Mouse (Mus musculus) c-Kit-negative CD71-positive TER-119-positive erythroid progenitor cells, embryonic 14.5 days (primary cell): ENCODE measurements around the gene Atad3a.
"Not testable (repeated sequence)": the region's sequence is repeated elsewhere in the genome, so short reads cannot be mapped to it uniquely, and the experiment has no call there.

Source experiments
- DNase-seq: peaks from one replicate; pipeline ENCODE4 v3.0.0-alpha.2; 2013; ENCODE audit warnings: low read depth, low spot score

The Atad3a gene

DNA sequence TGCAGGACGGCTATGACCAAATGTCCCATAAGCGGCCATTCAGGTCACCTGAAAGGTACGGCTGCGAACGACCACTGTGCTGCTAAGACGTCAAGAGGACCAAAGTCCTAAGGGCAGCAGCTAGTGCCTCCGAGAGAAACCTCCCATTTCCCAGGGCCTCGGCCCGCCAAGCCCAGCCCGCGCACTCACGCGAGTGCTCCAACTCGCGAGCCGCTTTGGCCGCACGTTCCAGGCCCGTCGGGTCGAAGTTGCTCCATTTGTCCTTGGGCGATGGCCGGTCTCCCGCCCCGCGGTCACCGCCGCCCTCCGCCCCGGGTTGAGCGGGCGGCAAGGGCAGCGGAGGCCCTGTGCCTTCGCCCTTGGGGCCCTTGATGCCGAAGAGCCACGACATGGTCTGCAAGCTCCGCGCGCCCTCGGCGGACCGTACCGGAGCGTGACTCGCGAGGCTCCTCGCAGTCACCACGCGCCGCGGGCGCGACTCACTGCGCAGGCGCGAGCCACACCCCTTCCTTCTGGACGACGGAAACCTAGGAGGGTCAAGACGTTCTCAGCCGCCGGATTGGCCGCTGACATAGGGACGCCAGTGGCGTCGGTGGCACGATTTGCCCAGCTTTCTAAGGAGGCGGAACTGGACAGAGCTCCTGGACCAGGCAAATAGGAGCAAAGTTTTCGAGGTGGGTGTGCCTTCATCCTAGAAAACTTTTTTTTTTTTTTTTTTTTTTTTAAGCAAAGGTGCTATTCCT is at the start of gene Atad3a:
Gene Atad3a, minus strand, starts transcription at position 481 of the 743 bp plus-strand sequence.
- peak; percentile 90 for DNase-seq

DNA sequence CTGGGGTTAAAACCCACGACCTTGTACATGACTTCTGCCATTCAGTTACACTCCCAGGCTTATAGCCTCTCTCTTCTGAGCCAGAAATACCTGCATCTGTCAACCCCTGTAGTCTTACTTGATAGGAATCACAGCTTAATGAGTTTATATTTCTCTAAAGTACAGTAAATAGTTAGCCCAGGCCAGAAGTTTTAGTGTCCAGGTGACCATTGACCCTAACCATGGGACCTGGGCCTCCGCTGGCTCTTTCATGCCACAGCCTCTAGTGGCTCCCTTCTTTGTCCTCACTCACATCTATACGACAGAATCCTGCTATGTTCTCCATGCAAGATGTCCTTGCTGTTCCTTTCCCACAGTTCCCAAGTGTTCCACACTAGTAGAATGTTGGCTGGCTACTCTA is 46.9 kb upstream of the Atad3a start:
- DNase-seq = no peak

DNA sequence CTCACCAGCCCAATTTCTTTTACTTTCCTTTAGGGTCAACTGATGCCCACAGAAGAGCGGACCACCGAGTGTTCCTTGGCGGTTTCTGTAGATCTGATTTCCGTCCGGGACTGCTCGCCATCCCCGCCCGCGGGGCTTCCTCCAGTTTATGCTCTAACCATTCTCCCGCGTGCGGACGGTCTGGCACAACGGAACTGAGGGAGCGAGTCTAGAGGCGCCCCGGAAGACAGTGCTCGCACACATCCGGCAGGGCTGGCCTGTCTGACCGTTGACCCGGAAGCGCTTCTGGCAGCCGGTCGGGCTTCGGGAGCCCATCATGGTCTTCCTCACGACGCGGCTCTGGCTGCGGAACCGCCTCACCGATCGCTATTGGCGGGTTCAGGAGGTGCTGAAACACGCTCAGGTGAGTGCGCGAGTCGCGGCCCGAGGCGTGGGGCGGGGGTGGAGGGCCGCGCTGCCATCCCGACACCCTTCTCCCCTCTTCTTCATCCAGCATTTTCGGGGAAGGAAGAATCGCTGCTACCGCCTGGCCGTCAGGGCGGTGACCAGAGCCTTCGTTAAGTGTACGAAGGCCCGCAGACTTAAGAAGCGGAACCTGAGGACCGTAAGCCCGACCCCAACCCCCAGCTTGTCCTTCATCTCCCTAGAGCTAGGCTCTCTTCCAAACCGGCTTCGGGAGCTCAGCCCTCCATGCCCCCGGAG is 42.6 kb upstream of the Atad3a start:
- peak; percentile 92 for DNase-seq

DNA sequence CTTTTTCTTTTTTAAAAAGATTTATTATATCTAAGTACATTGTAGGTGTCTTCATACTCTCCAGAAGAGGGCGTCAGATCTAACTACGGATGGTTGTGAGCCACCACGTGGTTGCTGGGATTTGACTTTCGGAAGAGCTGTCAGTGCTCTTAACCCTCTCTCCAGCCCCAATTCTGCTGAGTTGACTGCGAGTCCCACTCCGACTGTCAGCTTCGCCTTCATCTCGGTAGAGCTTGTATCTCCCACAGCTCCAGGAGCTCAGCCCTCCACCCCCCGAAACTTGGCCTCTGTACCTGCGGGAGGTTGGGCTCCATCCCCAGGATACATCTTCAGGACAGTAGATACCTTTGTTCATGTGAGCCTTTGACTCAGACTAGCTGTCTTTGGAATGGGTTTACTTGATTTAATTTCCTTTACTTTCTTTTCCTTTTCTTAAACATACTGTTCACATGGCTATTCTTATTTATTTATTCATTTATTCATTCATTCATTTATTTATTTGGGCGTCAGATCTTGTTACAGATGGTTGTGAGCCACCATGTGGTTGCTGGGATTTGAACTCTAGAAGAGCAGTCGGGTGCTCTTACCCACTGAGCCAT is 41.9 kb upstream of the Atad3a start, which contains the start of gene Mrpl20:
Gene Mrpl20, plus strand, starts transcription at position 138 of the 599 bp plus-strand sequence.
- no peak for DNase-seq

DNA sequence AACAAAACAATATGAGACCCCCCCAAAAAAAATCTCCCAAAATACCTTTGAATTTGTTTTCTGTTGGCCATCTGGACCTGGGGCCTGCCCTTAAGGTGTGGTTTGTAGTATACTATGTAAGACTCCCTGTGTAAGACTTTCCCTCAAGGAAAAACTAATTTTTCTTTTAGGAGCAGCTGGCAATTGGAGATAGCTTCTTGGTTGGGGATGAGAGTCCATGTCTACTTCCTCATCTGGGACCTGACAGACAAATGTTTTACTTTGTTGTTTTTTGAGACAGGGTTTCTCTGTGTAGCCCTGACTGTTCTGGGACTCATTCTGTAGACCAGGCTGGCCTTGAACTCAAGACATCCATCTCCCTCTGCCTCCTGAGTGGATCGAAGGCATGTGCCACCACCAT is 41.2 kb upstream of the Atad3a start:
- DNase-seq = no peak

DNA sequence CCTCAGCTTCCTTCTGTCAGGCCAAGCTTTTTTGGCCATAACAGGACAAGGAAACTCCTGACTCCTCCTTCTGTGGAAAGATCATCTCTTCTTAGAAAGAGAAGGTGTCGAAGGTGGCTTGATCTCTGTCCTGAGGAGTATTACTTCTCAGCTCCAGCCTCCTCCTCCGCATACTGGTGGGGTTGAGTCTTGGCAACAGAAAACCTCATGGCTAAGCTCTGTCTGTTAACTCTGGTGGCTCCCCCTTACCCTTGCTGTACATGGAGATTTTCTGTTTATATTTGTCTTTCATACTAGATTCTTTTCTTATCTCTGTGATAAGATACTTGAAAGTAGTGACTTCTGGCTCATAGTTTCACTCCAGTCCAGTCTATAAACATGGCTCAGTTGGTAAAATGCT is 32.8 kb upstream of the Atad3a start:
- no peak for DNase-seq

DNA sequence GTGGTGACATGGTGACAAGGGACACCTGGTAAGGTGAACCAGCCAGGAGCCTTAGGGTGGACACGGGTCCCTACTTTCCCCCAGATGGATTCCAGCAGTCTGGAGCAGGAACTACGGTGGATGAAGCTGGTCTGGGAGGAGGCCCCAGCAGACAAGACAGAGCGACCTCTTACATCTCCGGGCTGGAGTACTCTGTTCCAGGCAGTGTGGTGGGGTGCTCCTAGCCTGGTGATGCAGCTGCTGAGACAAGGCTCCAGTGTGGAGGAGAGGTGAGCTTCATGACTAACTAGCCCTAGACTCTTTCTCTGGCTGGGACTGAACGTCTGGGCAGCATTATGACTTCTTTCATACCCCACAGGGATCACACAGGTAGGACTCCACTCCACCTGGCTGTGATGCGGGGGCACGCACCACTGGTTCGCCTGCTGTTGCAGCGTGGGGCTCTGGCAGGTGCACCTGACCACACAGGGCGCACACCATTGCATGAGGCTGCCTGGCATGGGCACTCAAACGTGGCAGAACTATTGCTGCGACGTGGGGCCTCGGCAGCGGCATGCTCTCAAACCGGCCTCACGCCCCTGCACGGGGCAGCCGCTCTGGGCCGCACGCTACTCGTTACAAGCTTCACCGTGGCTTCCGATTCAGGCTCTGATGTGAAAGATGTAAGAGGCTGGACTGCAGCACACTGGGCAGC is 30.5 kb upstream of the Atad3a start:
- no peak for DNase-seq

DNA sequence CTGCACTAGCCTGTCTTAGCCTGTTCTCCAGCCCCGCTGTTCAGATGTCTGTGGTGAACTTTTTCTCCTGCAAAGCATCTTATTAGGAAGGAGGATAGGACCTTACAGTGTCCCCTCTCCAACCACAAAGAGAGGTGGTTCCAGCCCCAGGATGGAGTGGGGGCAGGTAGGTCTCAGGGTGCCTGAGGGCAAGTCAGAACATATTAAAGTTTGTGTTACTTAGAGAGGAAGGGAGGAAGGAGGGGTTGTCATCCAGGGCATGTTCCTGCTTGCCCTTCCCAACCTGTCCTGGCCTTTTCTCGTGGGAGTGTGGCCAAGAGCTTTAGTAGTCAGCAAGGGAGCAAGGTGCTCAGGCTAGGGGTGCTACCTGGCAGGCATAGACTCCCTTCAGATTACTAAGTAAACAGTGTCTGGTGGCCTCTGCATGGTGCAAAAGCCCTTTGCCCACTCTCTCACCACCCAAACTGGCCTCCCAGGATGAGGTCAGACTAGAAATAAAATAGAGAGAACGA is 29.8 kb upstream of the Atad3a start:
- no peak for DNase-seq

DNA sequence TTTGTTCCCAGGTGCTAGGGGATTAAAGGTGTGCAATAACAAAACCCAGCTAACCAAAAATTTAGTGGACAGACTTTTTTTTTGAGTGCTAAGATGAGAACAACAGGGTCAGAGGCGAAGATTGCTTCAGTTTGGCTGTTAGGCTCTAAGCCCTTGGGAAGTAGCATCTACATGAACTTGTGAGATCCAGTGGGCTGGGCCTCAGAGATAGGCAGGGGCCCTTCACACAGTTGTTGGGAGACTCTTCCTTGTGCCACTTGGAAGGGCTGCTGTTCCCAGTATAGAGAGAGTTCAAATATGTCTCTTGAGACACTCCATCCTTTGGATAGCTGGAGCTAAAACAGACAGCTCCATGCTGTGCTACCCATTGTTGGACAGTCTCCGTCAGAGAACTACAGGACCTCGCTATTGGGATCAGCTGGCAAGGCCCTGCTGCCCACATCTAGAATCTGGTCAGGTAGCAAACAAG is 29.2 kb upstream of the Atad3a start, which contains the start of gene Ankrd65:
Gene Ankrd65, plus strand, starts transcription at position 419 of the 469 bp plus-strand sequence.
- no peak for DNase-seq

DNA sequence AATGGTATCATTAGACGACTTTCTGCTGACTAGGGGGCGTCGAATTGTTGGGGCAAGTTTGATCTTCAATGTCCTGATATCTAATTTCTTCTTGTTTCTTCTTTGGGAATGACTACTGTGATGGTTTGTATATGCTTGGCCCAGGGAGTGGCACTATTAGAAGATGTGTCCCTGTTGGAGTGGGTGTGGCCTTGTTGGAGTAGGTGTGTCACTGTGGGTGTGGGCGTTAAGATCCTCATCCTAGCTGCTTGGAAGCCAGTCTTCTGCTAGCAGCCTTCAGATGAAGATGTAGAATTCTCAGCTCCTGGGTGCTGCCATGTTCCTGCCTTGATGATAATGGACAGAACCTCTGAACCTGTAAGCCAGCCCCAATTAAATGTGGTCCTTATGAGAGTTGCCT is 27.9 kb upstream of the Atad3a start:
- DNase-seq = not testable (repeated sequence)

DNA sequence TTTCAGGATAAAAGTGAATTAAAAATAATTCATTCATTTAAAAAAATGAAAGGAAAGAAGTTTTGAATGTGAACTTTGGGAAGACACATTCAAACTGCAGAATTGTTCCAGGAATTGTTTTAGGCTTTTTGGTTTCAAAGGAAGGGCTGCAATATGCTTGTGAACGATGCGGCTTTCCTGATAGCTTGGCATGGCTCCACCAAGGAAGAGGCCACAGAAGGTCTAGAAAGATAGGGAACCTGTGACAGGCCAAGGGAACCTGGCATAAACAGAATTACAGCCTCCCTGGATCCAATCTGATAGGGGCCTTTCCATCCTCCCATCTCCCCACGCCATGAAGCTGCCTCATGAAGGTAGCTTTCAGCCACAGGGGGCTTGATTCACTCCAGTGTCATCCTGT is 27.4 kb upstream of the Atad3a start:
- DNase-seq = no peak

DNA sequence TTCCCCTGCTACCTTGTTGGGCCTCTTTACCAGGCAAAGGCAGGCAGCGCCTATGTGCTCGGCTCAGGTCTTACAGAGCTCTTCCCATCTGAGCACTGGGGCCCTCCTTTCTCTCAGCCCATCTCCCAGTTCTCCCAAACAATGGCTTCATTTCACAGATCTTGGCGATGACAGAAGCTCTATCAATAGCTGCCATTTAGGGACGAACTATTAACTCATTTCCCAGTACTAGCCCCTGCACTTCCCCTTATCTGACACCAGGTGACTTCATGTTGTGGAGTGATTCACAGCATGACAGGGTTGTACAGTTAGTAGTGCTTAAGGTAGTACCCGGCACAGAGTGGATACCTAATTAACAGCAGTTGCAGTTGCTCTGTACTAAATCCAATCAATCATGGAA is 24.9 kb upstream of the Atad3a start, which contains the start of gene Tmem88b:
Gene Tmem88b, minus strand, starts transcription at position 56 of the 400 bp plus-strand sequence.
- DNase-seq = no peak

DNA sequence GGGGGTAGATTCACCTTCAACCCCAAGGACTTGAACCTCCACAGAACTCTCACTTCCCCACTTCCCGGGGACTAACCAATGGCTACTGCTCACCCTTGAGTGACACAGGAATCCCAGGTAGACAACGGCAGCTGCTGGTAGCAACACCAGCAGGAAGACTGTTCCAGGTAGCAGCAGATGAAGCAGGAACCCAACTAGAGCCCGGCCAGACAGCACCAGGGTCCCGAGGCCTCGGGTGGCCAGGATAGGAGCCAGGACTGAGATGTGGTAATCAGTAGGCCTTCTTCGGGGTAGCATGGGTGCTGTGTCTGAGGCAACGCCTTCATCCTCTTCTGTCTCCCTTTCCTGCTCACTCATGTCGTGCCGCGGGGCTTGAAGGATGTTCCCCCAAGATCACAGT is 24.4 kb upstream of the Atad3a start:
- no peak for DNase-seq

DNA sequence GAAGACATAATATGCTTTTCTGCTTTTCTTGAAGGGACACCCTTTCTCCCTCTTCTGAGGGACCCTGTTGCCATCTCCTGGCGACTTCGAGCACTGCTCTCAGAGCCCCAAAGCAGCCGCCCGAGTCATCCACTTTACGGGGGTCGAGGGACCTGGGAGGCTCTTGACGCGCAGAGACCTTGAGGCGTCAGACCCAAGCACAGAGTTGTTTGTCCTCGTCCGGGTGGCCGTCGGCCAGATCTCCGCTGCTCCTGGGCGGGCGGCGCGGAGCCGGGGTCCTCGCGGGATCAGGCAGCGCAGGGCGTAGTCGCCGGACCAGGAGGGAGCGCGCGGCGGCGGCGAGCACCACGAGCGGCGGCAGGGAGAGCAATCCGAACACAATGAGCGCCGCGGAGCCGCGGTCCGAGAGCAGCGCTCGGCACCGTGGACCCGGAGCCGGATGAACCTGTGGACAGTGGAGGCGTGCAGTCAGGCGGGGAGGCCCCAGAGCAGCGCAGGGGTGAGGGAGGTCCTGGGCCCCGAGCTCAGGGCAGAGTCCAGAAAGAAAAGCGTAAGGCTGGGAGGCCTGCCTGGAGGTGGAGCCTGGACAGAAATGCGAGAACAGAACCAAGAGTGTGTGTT is 23.3 kb upstream of the Atad3a start:
- no peak for DNase-seq

DNA sequence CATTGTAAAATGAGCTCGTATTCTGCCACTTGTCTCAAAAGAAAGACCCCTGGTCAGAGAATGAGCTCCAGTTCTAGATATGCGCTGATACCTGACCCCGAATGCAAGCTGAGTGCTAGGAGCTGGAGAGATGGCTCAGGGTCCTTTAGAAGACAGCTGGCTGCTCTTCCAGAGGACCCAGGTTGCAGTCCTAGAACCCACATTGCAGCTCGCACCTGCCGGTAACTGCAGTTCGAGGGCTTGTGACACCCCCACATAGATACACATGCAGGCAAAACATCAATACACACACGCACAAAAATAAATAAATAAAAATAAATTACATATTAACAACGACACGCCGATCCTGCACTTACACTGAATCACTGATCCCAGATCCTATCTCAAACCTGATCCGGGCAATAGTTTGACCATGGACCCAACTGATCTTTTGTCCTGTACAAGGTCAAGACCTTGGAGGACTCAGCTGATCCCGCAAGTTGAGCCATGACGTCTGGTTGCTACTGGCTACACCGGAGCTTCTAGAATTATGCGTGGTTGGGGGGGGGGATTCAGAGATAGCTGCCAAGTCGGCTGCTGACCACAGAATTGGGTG is 22.7 kb upstream of the Atad3a start:
- DNase-seq = no peak

DNA sequence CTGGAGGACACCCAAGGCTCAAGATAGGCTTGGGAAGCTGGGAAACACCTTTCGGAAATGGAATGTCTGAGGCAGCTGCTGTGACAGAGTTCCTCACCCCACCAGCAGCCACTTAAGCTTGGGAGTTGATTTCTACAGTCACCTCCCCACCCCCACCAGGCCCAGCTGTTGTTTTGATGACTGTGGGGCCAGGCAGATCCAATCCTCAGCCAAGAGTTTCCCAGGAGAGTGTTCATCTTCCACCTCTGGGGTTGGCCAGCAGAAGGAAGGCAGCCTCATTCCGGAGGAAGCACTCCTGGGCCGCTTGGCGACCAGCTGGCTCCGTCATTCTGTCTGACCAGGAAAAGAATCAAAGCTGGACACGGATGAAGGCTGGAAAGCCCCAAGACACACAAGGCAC is 20.0 kb upstream of the Atad3a start:
- no peak for DNase-seq

DNA sequence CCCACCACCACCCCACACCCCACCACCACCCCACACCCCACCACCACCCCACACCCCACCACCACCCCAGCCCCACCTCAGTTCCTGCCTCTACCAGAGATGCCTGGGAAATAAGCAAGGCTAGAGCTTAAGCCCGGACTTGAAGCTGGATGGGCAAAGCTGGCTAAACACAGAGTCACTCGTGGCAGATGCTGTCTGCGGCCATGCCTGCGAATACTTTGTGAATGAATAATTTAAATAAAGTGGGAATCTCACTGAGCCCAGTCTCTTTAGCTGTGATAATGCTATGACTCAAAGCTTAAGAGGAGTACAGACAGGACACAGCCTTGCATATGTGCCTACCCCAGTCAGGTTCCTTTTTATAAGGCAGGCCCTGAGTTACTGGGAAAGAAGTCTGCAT is 18.6 kb upstream of the Atad3a start:
- no peak for DNase-seq

DNA sequence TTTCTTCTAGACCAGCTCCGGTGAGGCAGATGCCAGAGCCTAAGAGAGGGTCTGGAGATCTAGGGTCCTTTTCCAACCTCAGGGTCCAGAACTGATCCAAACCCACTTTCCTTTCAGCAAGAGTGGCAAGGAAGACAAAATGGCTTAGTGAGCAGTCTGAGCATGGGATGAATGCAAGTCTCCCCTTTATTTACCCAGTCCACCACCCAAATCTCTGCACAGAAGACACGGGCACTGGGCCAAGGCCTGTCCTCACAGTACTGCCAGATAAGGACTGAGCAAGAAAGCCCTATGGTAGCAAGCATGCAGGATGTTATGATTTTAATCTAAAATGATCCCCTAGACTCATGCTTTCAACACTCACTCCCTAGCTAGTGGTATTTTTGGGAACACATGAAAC is 16.9 kb upstream of the Atad3a start:
- no peak for DNase-seq

DNA sequence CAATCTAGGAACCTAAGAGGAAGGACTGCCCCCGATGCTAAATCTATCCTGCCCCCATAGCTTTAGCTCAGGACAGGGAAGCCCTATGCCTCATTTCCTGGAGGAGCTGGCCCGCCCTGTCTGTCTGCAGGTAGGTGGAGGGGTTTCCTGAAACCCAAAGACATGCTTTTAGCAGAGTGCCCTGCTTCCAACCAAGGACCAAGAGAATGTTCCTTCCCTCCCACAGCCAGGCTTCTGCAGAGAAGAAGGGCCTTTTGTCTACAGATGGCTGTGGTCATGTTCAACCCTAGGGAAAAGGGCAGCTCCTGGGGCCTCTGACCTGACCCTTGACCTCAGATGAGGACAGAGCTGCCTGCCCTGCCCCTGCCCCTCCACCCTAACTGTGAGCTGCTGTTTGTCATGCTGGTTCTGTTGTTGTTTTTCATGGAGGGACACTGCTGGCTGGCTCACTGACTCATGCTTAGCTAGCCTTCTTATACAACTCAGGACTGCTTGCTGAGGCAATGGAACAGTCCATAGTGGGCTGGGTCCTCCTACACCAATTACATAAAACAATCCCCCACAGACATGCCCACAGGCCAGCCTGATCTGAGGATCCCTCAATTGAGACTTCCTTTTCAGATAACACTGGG is 15.9 kb upstream of the Atad3a start:
- no peak for DNase-seq

DNA sequence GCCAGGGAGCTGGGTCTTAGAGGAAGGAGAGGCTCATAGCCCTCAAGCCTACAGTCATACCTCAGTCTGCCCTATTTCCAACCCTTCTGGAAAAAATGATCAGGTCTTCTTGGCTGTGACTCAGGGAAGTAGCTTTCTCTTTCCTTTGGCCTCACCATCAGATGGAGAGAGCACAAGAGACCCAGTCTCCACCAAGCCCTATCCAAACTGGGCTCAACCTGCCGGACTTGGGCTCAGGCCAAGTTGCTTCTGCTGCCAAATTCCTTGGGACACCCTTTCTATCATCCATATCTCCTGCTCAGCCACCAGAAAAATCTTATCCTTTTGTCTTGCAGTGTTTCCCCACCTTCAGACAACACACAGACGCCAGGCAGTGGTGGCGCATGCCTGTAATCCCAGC is 15.0 kb upstream of the Atad3a start:
- DNase-seq = no peak
